Mouse (Mus musculus): ENCODE measurements around the gene Gzmg. TPM values are rescaled to one million over a fixed set of nuclear protein-coding genes. Genes with fewer than 3 reads are reported as not detected.
"Not testable (repeated sequence)": the region's sequence is repeated elsewhere in the genome, so short reads cannot be mapped to it uniquely, and the experiment has no call there.

Gzmg gene
- not detected in 2 replicates for total RNA-seq (2014; fragmentation: Nextera tagmentation)
- total RNA-seq (2017), result not detected in 2 replicates

DNA sequence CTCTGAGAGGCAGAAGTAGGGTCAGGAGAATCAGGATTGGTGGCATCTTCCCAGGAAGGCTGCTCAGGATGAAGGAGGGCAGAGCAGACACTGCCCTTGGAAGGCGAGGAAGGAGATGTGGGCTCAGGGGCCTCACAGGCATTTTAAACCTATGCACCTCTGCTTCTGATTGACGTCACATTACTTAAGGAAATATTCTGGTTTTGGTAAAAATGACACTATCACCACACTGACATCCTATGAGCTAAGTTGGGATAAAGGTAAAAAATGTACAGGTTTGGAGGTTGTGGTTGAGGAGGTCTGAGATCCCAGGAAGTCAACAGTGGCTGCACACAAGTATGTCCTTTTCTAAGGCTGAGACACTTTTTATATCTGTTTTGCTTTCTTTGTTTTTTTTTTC is at the start of gene Gzmg:
Gene Gzmg, minus strand, starts transcription at position 101 of the 400 bp plus-strand sequence.
- not testable (repeated sequence) for ATAC-seq (replicated peaks; ENCODE audit: poor library complexity, severe bottlenecking)

DNA sequence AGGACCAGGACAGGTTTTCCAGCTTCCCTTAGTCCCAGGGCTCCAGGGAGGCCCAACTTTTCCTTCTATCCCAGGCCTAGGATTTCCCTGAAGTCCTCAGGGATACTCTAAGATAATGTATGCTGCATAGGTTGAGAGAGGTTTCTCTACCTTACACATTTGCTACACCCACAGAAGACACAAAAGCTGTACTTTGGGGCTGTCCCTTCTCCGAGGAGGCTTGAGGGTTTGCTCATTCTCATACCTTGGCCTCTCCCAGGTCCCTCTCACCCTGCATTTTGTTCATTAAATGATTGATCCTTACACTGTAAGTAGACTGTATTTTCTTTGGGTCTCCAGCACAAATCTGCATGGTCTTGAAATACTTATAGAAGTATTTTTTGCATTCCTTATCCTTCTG is 46.2 kb upstream of the Gzmg start:
- no peak for ATAC-seq (replicated peaks; ENCODE audit: poor library complexity, severe bottlenecking)

DNA sequence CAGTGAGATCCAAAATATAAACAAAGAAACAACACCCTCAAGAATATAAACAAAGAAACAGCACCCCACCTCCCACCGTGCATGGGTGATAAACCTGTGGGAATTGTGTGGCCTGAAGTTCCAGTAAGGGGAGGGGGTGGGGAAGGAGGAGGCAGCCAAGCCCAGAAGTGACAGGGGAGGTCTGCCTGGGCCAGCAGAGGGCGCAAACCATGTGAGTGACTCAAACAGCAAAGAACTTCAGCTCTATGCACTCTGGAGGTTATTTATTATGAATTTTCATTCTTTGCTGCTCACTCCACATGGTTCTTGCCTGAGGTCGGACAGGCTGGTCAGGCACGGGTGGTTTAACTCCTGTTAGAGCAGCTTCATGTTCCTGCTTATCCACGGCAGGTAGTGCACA is 45.6 kb upstream of the Gzmg start:
- peak; percentile 66 for ATAC-seq (replicated peaks; ENCODE audit: poor library complexity, severe bottlenecking)

GRCm38 (mm10) chr14:56203975-56204374 is 44.6 kb upstream of the Gzmg start:
- ATAC-seq (replicated peaks; ENCODE audit: poor library complexity, severe bottlenecking), result peak; percentile 52

GRCm38 (mm10) chr14:56186946-56187345 is 27.6 kb upstream of the Gzmg start:
- ATAC-seq (replicated peaks; ENCODE audit: poor library complexity, severe bottlenecking), result peak; percentile 58

DNA sequence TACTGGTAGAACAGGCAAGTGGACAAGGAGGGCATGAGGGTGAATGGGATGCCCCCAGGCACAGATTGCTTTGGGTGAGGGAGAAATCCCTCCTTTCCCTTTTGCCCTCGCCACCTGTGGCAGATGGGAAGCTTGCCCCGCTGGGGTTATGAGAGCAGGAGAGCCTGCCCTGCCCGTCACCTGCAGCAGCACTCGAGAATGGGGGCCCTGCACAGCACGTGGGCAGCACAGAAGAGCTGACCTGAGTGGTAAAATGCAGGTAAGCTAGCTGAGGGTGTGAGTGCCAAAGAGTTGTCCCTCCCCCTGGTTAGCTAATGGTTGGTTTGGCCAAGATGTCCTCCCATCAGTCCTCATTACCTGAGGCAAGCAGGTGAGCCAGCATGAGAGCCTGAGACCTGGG is 27.1 kb upstream of the Gzmg start:
- no peak for ATAC-seq (replicated peaks; ENCODE audit: poor library complexity, severe bottlenecking)

- ATAC-seq (replicated peaks; ENCODE audit: poor library complexity, severe bottlenecking), result peak; percentile 62
These were observed 18.3 kb upstream of the Gzmg start for GRCm38 (mm10) chr14:56177651-56178050.

- ATAC-seq (replicated peaks; ENCODE audit: poor library complexity, severe bottlenecking), result no peak
These were observed 15.1 kb upstream of the Gzmg start, which contains the start of gene Gzmn for GRCm38 (mm10) chr14:56174499-56174898. TSS of gene Gzmn (minus strand) at chr14:56174599.

- no peak for ATAC-seq (replicated peaks; ENCODE audit: poor library complexity, severe bottlenecking)
These were observed 14.0 kb upstream of the Gzmg start for GRCm38 (mm10) chr14:56173396-56173795.

DNA sequence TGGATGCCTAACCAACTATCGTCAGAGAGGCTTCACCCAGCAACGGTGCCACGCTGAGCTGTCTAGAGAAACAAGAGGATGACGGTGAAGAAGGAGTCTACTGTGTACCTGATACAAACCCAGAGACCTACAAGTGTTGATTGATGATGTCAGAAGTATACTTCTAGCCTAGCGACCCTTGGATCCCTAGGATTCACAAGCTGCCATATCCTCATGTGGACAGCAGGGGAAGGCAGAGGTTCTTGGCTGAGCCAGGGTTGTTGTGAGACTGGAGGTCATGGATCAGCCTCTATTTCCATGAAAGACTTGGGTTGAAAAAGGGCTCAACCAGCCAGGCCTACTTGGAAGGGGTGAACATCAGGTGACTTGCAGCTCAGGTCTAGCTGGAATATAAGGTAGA is 13.4 kb upstream of the Gzmg start:
- ATAC-seq (replicated peaks; ENCODE audit: poor library complexity, severe bottlenecking), result no peak

DNA sequence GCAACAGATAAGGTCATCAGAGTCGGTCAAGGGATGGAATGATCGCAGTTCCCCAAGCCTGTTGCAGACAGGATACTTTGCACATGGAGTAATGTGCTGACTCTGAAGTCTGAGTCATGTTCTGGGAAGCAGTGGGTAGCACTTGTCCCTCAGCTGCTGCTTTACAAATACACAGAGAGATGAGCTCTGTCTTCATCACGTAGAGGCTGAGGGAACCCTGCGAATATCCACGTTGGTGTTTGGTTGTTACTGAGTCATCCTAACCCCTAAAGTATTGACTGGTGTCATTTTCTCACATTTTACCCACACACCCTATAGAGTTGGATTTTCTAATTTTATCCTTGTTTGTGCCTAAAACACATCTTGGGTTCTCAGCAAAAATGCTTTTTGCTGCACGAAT is 8.6 kb upstream of the Gzmg start:
- ATAC-seq (replicated peaks; ENCODE audit: poor library complexity, severe bottlenecking), result no peak

DNA sequence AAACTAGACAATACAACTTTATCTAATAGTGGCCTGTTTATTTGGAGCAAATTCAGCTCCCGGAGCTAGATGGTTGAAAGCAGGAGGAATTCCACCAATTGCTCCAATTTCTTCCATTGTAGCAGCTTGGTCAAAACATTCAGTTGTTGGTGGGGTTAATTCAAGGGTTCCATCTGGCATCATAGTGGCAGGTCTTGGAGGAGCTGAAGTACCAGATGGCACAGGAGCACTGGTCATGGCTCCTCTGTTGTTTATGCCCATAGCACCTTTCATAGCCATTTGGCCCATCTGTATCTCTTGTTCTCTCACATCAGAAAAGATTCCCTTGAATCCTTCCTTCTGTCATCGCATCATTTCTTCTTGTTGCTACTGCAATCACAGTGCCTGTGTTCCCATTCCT is 2.7 kb upstream of the Gzmg start:
- no peak for ATAC-seq (replicated peaks; ENCODE audit: poor library complexity, severe bottlenecking)

DNA sequence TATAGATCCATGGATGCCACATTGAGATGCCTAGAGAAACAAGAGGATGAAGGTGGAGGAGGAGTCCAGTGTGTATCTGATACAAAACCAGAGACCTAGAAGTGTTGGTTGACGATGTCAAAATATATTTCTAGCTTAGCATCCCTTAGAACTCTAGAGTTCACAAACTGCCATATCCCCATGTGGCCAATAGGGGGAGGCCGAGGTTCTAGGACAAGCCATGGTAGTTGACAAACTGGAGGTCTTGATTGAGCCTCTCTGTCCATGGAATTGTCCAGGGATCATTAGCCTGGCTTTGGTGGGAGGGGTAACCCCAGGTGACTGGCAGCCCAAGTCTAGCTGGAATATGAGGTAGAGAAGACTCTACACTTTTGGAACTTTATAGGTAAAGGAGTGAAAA is 4.0 kb downstream of the Gzmg start:
- no peak for ATAC-seq (replicated peaks; ENCODE audit: poor library complexity, severe bottlenecking)

DNA sequence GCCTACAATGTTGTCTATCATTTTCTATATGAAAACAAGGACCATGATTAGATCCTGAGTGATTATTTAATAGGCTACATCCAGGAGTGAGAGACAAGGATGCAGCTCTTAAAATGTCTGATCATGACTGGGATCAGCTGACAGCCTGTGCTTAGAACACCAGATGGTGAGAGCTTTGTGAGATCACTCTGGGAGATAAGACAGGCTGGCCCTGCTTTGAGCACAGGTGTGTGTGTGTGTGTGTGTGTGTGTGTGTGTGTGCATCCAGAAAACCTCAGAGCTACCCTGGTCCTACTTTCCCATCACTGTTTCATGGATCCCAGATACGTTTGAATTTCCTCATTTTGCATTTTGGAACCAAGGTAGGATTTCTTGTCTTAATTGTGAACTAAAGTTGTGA is 25.7 kb downstream of the Gzmg start:
- not testable (repeated sequence) for ATAC-seq (replicated peaks; ENCODE audit: poor library complexity, severe bottlenecking)

DNA sequence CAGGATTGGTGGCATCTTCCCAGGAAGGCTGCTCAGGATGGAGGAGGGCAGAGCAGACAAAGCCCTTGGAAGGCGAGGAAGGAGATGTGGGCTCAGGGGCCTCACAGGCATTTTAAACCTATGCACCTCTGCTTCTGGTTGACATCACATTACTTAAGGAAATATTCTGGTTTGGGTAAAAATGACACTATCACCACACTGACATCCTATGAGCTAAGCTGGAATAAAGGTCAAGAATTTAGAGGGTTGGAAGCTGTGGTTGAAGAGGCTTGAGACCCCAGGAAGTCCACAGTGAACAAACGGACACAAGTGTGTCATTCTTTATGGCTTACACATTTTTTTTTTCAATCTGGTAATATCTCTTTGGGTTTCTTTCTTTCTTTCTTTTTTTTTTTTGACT is 26.9 kb downstream of the Gzmg start, which contains the start of gene Gzmd:
Gene Gzmd, minus strand, starts transcription at position 101 of the 400 bp plus-strand sequence.
- ATAC-seq (replicated peaks; ENCODE audit: poor library complexity, severe bottlenecking), result not testable (repeated sequence)

DNA sequence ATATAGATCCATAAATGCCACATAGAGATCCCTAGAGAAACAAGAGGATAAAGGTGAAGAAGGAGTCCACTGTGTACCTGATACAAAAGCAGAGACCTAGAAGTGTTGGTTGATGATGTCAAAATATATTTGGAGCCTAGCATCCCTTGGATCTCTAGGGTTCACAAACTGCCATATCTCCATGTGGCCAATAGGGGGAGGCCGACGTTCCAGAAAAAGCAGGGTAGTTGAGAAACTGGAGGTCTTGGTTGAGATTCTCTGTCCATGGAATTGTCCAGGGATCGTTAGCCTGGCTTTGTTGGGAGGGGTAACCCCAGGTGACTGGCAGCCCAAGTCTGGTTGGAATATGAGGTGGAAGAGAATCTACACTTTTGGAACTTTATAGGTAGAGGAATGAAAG is 31.0 kb downstream of the Gzmg start:
- peak; percentile 25; the same call in 1 of the 2 replicates for ATAC-seq (replicated peaks; ENCODE audit: poor library complexity, severe bottlenecking)

GRCm38 (mm10) chr14:56123516-56123915 is 35.9 kb downstream of the Gzmg start:
- ATAC-seq (replicated peaks; ENCODE audit: poor library complexity, severe bottlenecking), result no peak

DNA sequence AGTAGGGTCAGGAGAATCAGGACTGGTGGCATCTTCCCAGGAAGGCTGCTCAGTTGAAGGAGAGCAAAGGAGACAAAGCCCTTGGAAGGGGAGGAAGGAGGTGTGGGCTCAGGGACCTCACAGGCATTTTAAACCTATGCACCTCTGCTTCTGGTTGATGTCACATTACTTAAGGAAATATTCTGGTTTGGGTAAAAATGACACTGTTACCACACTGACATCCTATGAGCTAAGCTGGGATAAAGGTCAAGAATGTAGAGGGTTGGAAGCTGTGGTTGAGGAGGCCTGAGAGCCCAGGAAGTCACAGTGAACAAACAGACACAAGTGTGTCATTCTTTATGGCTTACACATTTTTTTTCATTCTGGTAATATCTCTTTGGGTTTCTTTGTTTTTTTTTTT is 38.9 kb downstream of the Gzmg start, which contains the start of gene Gzme:
Gene Gzme, minus strand, starts transcription at position 101 of the 400 bp plus-strand sequence.
- ATAC-seq (replicated peaks; ENCODE audit: poor library complexity, severe bottlenecking), result no peak

- ATAC-seq (replicated peaks; ENCODE audit: poor library complexity, severe bottlenecking), result not testable (repeated sequence)
These were observed 43.7 kb downstream of the Gzmg start for GRCm38 (mm10) chr14:56115531-56116310.
